Mouse (Mus musculus): ENCODE results near the gene Ptprh. TPM values are rescaled to one million over a fixed set of nuclear protein-coding genes. Genes with fewer than 3 reads are reported as not detected.
A peak's percentile ranks its signal among the peaks of the same experiment; 100 is the strongest.

Gene Ptprh
- polyA plus RNA-seq, 1 experiment, result 0.15 TPM

GRCm38 (mm10) chr7:4511489-4512224 is 92.2 kb downstream of the Ptprh start:
- WGBS, result 92% methylated on average over 8 of the region's 8 CpGs
- Histone ChIP-seq H3K4me1 (replicated peaks; ENCODE audit: control insufficient read depth, insufficient read depth, low read length) (peaks cover 14% of the 10 kb centered on the region), H3K27ac (ENCODE audit: control insufficient read depth, insufficient read depth, low read length) (no peak overlapping the region), H3K4me3 (ENCODE audit: control insufficient read depth, insufficient read depth, low read length) (no peak overlapping the region), H3K27me3 (ENCODE audit: control insufficient read depth, insufficient read depth, low read length) (no peaks in the 10 kb centered on the region), H3K36me3 (ENCODE audit: control insufficient read depth, insufficient read depth, low read length) (no peaks in the 10 kb centered on the region)
- DNase-seq, result no peak
- TF ChIP-seq CTCF (IDR thresholded peaks at IDR 0.05; ENCODE audit: borderline replicate concordance, control insufficient read depth, extremely low read depth, insufficient read depth, low read length, poor library complexity), result no peak
- no peak for TF ChIP-seq POLR2A (IDR thresholded peaks at IDR 0.05; ENCODE audit: control insufficient read depth, extremely low read depth, insufficient read depth, low read length, poor library complexity)

DNA sequence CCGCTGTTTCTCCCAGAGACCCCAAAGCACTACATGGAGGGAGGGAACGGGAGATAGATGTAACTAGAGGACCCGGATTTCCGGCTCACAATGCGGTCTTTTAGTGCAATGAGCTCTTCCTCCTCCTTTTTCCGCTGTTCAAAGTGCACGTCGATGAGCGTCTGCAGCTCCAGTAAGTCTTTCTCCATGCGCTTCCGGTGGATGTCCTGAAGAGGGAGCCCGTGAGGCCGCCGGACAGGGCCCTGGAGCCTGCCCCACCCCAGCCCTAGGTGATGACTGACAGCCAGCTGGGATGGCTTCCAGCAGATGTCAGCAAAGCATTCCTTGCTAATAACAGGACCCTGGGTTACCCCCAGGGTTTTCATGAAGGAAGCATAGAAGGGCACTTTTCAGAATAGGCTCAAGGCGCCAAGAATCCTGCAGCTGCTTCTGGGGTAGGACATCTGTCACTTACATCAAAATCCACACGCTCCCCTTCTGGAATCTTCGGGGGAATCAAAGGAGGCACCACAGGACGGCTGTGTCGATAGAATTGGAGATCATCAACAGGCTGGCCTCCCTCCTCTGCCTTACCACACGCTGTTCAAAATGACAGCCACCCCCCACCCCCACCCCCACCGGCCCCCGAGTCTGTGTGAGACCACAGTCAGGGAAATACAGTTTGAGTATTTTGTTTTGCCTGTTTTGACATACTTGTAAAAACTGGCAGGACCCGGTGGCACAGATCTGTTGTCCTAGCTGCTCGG is 93.8 kb downstream of the Ptprh start:
- peak; percentile 91 for TF ChIP-seq CTCF (IDR thresholded peaks at IDR 0.05; ENCODE audit: borderline replicate concordance, control insufficient read depth, extremely low read depth, insufficient read depth, low read length, poor library complexity)
- no peak for TF ChIP-seq POLR2A (IDR thresholded peaks at IDR 0.05; ENCODE audit: control insufficient read depth, extremely low read depth, insufficient read depth, low read length, poor library complexity)
- peak overlapping the region; percentile 47; the same call in 1 of the 2 replicates for H3K27ac ChIP-seq (ENCODE audit: control insufficient read depth, insufficient read depth, low read length)
- 31% methylated on average over 24 of the region's 24 CpGs for WGBS
- no peaks in the 10 kb centered on the region for H3K27me3 ChIP-seq (ENCODE audit: control insufficient read depth, insufficient read depth, low read length)
- peaks cover 14% of the 10 kb centered on the region for H3K4me1 ChIP-seq (replicated peaks; ENCODE audit: control insufficient read depth, insufficient read depth, low read length)
- H3K4me3 ChIP-seq (ENCODE audit: control insufficient read depth, insufficient read depth, low read length), result no peak overlapping the region
- no peaks in the 10 kb centered on the region for H3K36me3 ChIP-seq (ENCODE audit: control insufficient read depth, insufficient read depth, low read length)
- DNase-seq, result peak; percentile 84

- Histone ChIP-seq H3K36me3 (ENCODE audit: control insufficient read depth, insufficient read depth, low read length) (no peaks in the 10 kb centered on the region), H3K4me1 (replicated peaks; ENCODE audit: control insufficient read depth, insufficient read depth, low read length) (peaks cover 14% of the 10 kb centered on the region), H3K4me3 (ENCODE audit: control insufficient read depth, insufficient read depth, low read length) (no peak overlapping the region), H3K27ac (ENCODE audit: control insufficient read depth, insufficient read depth, low read length) (peak overlapping the region; percentile 15; the same call in 1 of the 2 replicates), H3K27me3 (ENCODE audit: control insufficient read depth, insufficient read depth, low read length) (no peaks in the 10 kb centered on the region)
- DNase-seq, result no peak
- no peak for TF ChIP-seq POLR2A (IDR thresholded peaks at IDR 0.05; ENCODE audit: control insufficient read depth, extremely low read depth, insufficient read depth, low read length, poor library complexity)
- no peak for TF ChIP-seq CTCF (IDR thresholded peaks at IDR 0.05; ENCODE audit: borderline replicate concordance, control insufficient read depth, extremely low read depth, insufficient read depth, low read length, poor library complexity)
- WGBS, result 79% methylated on average over 8 of the region's 8 CpGs
Measured at GRCm38 (mm10) chr7:4508739-4509116, 95.1 kb downstream of the Ptprh start.

GRCm38 (mm10) chr7:4508062-4508738 is 95.6 kb downstream of the Ptprh start:
- TF ChIP-seq CTCF (IDR thresholded peaks at IDR 0.05; ENCODE audit: borderline replicate concordance, control insufficient read depth, extremely low read depth, insufficient read depth, low read length, poor library complexity) (no peak), POLR2A (IDR thresholded peaks at IDR 0.05; ENCODE audit: control insufficient read depth, extremely low read depth, insufficient read depth, low read length, poor library complexity) (no peak)
- no peak overlapping the region for H3K27ac ChIP-seq (ENCODE audit: control insufficient read depth, insufficient read depth, low read length)
- no peak for DNase-seq
- peaks cover 14% of the 10 kb centered on the region for H3K4me1 ChIP-seq (replicated peaks; ENCODE audit: control insufficient read depth, insufficient read depth, low read length)
- no peaks in the 10 kb centered on the region for H3K27me3 ChIP-seq (ENCODE audit: control insufficient read depth, insufficient read depth, low read length)
- H3K4me3 ChIP-seq (ENCODE audit: control insufficient read depth, insufficient read depth, low read length), result no peak overlapping the region
- 69% methylated on average over 32 of the region's 32 CpGs for WGBS
- no peaks in the 10 kb centered on the region for H3K36me3 ChIP-seq (ENCODE audit: control insufficient read depth, insufficient read depth, low read length)

DNA sequence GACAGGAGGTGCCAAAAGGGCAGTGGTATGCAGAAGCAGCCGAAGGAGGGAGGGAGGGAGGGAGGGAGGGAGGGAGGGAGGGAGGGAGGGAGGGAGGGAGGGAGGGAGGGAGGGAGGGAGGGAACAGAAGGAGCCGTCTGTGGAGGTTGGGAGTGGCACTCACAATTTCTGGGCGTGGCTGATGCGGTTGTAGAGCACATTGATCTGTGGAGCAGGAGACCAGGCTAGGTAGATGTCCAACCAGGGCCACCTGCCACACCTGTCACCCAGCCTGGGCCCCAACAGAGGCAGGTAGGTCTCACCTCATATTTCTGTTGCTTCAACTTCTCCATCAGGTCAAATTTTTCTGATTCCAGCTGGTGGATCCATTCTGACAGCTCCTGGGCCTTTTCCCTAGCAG is 96.6 kb downstream of the Ptprh start:
- no peak overlapping the region for H3K27ac ChIP-seq (ENCODE audit: control insufficient read depth, insufficient read depth, low read length)
- H3K27me3 ChIP-seq (ENCODE audit: control insufficient read depth, insufficient read depth, low read length), result no peaks in the 10 kb centered on the region
- H3K36me3 ChIP-seq (ENCODE audit: control insufficient read depth, insufficient read depth, low read length), result no peaks in the 10 kb centered on the region
- H3K4me3 ChIP-seq (ENCODE audit: control insufficient read depth, insufficient read depth, low read length), result no peak overlapping the region
- DNase-seq, result no peak
- TF ChIP-seq CTCF (IDR thresholded peaks at IDR 0.05; ENCODE audit: borderline replicate concordance, control insufficient read depth, extremely low read depth, insufficient read depth, low read length, poor library complexity), result no peak
- TF ChIP-seq POLR2A (IDR thresholded peaks at IDR 0.05; ENCODE audit: control insufficient read depth, extremely low read depth, insufficient read depth, low read length, poor library complexity), result no peak
- H3K4me1 ChIP-seq (replicated peaks; ENCODE audit: control insufficient read depth, insufficient read depth, low read length), result peaks cover 17% of the 10 kb centered on the region
- 81% methylated on average over 3 of the region's 4 CpGs for WGBS

- H3K4me1 ChIP-seq (replicated peaks; ENCODE audit: control insufficient read depth, insufficient read depth, low read length), result peaks cover 18% of the 10 kb centered on the region
- TF ChIP-seq CTCF (IDR thresholded peaks at IDR 0.05; ENCODE audit: borderline replicate concordance, control insufficient read depth, extremely low read depth, insufficient read depth, low read length, poor library complexity), result no peak
- TF ChIP-seq POLR2A (IDR thresholded peaks at IDR 0.05; ENCODE audit: control insufficient read depth, extremely low read depth, insufficient read depth, low read length, poor library complexity), result no peak
- no peak overlapping the region for H3K4me3 ChIP-seq (ENCODE audit: control insufficient read depth, insufficient read depth, low read length)
- no peaks in the 10 kb centered on the region for H3K36me3 ChIP-seq (ENCODE audit: control insufficient read depth, insufficient read depth, low read length)
- no peak for DNase-seq
- H3K27me3 ChIP-seq (ENCODE audit: control insufficient read depth, insufficient read depth, low read length), result no peaks in the 10 kb centered on the region
- 54% methylated on average over 11 of the region's 11 CpGs for WGBS
- H3K27ac ChIP-seq (ENCODE audit: control insufficient read depth, insufficient read depth, low read length), result no peak overlapping the region
Measured at GRCm38 (mm10) chr7:4504646-4505435, 99.0 kb downstream of the Ptprh start.

Data from thymus, adult 2 months (tissue).